Mouse (Mus musculus) MEL (cell line): ENCODE results near the gene Gm17174. TPM values are rescaled to one million over a fixed set of nuclear protein-coding genes. Genes with fewer than 3 reads are reported as not detected.
"Not testable (repeated sequence)": the region's sequence is repeated elsewhere in the genome, so short reads cannot be mapped to it uniquely, and the experiment has no call there.

Source experiments
- DNase-seq: peaks from one replicate; pipeline ENCODE4 v3.0.0; 2011; ENCODE audit warnings: low read depth, low spot score
- H3K27ac ChIP-seq: 2 replicates; pipeline ENCODE4 v1.5.1; 2012; ENCODE audit warnings: low read depth, mild to moderate bottlenecking, control low read depth, low read length, moderate library complexity; ENCODE audit not compliant: control insufficient read depth
- H3K27me3 ChIP-seq, 2 experiments: fragments of 150-350 bp in 1 of 2; sonication (generic) in 1 of 2; 2 replicates each; pipeline ENCODE4 v1.6.1; 2012; ENCODE audit warnings: low read length in 2 of 2, mild to moderate bottlenecking in 2 of 2, improper control_type of control experiment in 1 of 2, moderate library complexity in 1 of 2; ENCODE audit not compliant: insufficient read depth in 2 of 2, control insufficient read depth in 1 of 2
- H3K36me3 ChIP-seq, 2 experiments: 2 replicates each; pipeline ENCODE4 v1.6.1; 2012 to 2014; ENCODE audit warnings: low read length in 2 of 2, improper control_type of control experiment in 1 of 2, inconsistent platforms in 1 of 2, mild to moderate bottlenecking in 1 of 2; ENCODE audit not compliant: insufficient read depth in 2 of 2, control insufficient read depth in 1 of 2
- H3K4me1 ChIP-seq, 2 experiments: fragments of 150-350 bp in 1 of 2; sonication (generic) in 1 of 2; 2 replicates each; pipeline ENCODE4 v1.6.1; 2012; ENCODE audit warnings: low read length in 2 of 2, improper control_type of control experiment in 1 of 2, mild to moderate bottlenecking in 1 of 2; ENCODE audit not compliant: insufficient read depth in 2 of 2, control insufficient read depth in 1 of 2
- H3K4me3 ChIP-seq, 2 experiments: fragments of 150-350 bp in 1 of 2; sonication (generic) in 1 of 2; 2 replicates each; pipeline ENCODE4 v1.5.1; 2012; ENCODE audit warnings: low read depth in 2 of 2, low read length in 2 of 2, mild to moderate bottlenecking in 2 of 2, moderate library complexity in 2 of 2, control low read depth in 1 of 2, improper control_type of control experiment in 1 of 2; ENCODE audit not compliant: control insufficient read depth in 1 of 2, insufficient read depth in 1 of 2
- H3K79me2 ChIP-seq: 2 replicates; pipeline ENCODE4 v1.6.1; 2012; ENCODE audit warnings: mild to moderate bottlenecking, low read length, moderate library complexity; ENCODE audit not compliant: control insufficient read depth, poor library complexity, insufficient read depth
- H3K9ac ChIP-seq: 2 replicates; pipeline ENCODE4 v1.6.1; 2012; ENCODE audit warnings: low read depth, mild to moderate bottlenecking, control low read depth, low read length, moderate library complexity; ENCODE audit not compliant: control insufficient read depth, poor library complexity, severe bottlenecking
- H3K9me3 ChIP-seq: fragments of 150-350 bp; sonication (generic); replicated peaks from 2 replicates; pipeline ENCODE4 v1.6.1; 2012; ENCODE audit warnings: mild to moderate bottlenecking, low read length, improper control_type of control experiment, moderate library complexity; ENCODE audit not compliant: insufficient read depth
- BHLHE40 ChIP-seq: IDR thresholded peaks from 2 replicates; pipeline ENCODE4 v1.6.1; 2012; ENCODE audit warnings: low read depth, mild to moderate bottlenecking, inconsistent platforms, low read length, improper control_type of control experiment, borderline replicate concordance
- CHD1 ChIP-seq: IDR thresholded peaks from 2 replicates; pipeline ENCODE4 v1.6.1; 2012; ENCODE audit warnings: low read depth, mild to moderate bottlenecking, inconsistent platforms, low read length, improper control_type of control experiment
- CHD2 ChIP-seq: IDR thresholded peaks from 2 replicates; pipeline ENCODE4 v1.6.1; 2011; ENCODE audit warnings: low read length, improper control_type of control experiment
- E2F4 ChIP-seq: IDR thresholded peaks from 2 replicates; pipeline ENCODE4 v1.6.1; 2011; ENCODE audit warnings: low read depth, low read length, improper control_type of control experiment, borderline replicate concordance
- ELF1 ChIP-seq: IDR thresholded peaks from 2 replicates; pipeline ENCODE4 v1.6.1; 2014; ENCODE audit warnings: low read depth, mild to moderate bottlenecking, inconsistent platforms, low read length, improper control_type of control experiment, moderate library complexity
- EP300 ChIP-seq, 2 experiments: IDR thresholded peaks; 2 replicates each; pipeline ENCODE4 v1.6.1; 2011; ENCODE audit warnings: improper control_type of control experiment in 2 of 2, low read length in 2 of 2, low read depth in 1 of 2, mild to moderate bottlenecking in 1 of 2
- GABPA ChIP-seq: IDR thresholded peaks from 2 replicates; pipeline ENCODE4 v1.6.1; 2012; ENCODE audit warnings: low read depth, mild to moderate bottlenecking, inconsistent platforms, low read length, improper control_type of control experiment, moderate library complexity
- GATA1 ChIP-seq: IDR thresholded peaks from 2 replicates; pipeline ENCODE4 v1.6.1; 2011; ENCODE audit warnings: low read depth, low read length, improper control_type of control experiment
- MAX ChIP-seq: IDR thresholded peaks from 2 replicates; pipeline ENCODE4 v1.6.1; 2011; ENCODE audit warnings: low read length, improper control_type of control experiment
- MEF2A ChIP-seq: IDR thresholded peaks from 2 replicates; pipeline ENCODE4 v1.6.1; 2014; ENCODE audit warnings: low read depth, mild to moderate bottlenecking, inconsistent platforms, low read length, improper control_type of control experiment; ENCODE audit not compliant: poor library complexity, insufficient replicate concordance, severe bottlenecking; ENCODE audit errors: extremely low read depth
- POLR2AphosphoS5 ChIP-seq: IDR thresholded peaks from 2 replicates; pipeline ENCODE4 v1.6.1; 2012; ENCODE audit warnings: low read depth, borderline replicate concordance, mild to moderate bottlenecking, inconsistent platforms, low read length, moderate library complexity, mixed read lengths
- RAD21 ChIP-seq: IDR thresholded peaks from 2 replicates; pipeline ENCODE4 v1.6.1; 2011; ENCODE audit warnings: mild to moderate bottlenecking, low read depth, low read length, improper control_type of control experiment
- SMC3 ChIP-seq: IDR thresholded peaks from 2 replicates; pipeline ENCODE4 v1.6.1; 2011; ENCODE audit warnings: low read depth, low read length, improper control_type of control experiment
- TBP ChIP-seq: IDR thresholded peaks from 2 replicates; pipeline ENCODE4 v1.8.0; 2011; ENCODE audit warnings: low read depth, low read length, improper control_type of control experiment
- ZKSCAN1 ChIP-seq: IDR thresholded peaks from 2 replicates; pipeline ENCODE4 v1.6.1; 2012; ENCODE audit warnings: low read depth, mild to moderate bottlenecking, inconsistent platforms, low read length, improper control_type of control experiment, moderate library complexity
- ZMIZ1 ChIP-seq: IDR thresholded peaks from 2 replicates; pipeline ENCODE4 v1.6.1; 2012; ENCODE audit warnings: low read depth, mild to moderate bottlenecking, inconsistent platforms, low read length, improper control_type of control experiment, moderate library complexity
- ZNF384 ChIP-seq: IDR thresholded peaks from 2 replicates; pipeline ENCODE4 v1.6.1; 2012; ENCODE audit warnings: low read depth, mild to moderate bottlenecking, inconsistent platforms, low read length, improper control_type of control experiment
- polyA plus RNA-seq, 2 experiments: library from polyadenylated mRNA; stranded (reverse) in 1 of 2; unstranded in 1 of 2; fragments of >175 nt in 1 of 2; fragments of >200 nt in 1 of 2; gene quantifications; 2 replicates each; pipeline versions ENCODE4 v1.2.1 to v1.2.4; 2012; ENCODE audit warnings: low replicate concordance in 2 of 2, low read depth in 1 of 2; ENCODE audit not compliant: insufficient read length in 2 of 2, insufficient read depth in 1 of 2, missing spikeins in 1 of 2
- total RNA-seq: library from RNA; depleted of rRNA; stranded (reverse); fragments of 300-350 nt; gene quantifications from 2 replicates; pipeline ENCODE4 v1.2.3, GENCODE M21; 2012; rRNA removed

Gm17174 gene
- total and polyA plus RNA-seq, 3 experiments: not detected

GRCm38 (mm10) chr14:51573963-51574362 lies 18.0 kb downstream of the Gm17174 start, which contains the start of gene Gm17175:
TSS of gene Gm17175 (minus strand) at chr14:51574063.
- H3K27ac ChIP-seq, H3K79me2 ChIP-seq, H3K27me3 ChIP-seq, H3K9me3 ChIP-seq, H3K4me1 ChIP-seq, H3K36me3 ChIP-seq, DNase-seq, H3K4me3 ChIP-seq, H3K9ac ChIP-seq: not testable (repeated sequence)

- no peak within 1 kb of the TSS for H3K27ac ChIP-seq
- no peaks in the 10 kb centered on the region for H3K27me3 ChIP-seq
- no peaks in the 10 kb centered on the region for H3K9me3 ChIP-seq
- H3K4me1 ChIP-seq: no peaks in the 10 kb centered on the region
- H3K79me2 ChIP-seq: no peaks in the 10 kb centered on the region
- no peak within 1 kb of the TSS for H3K9ac ChIP-seq
- no peak for DNase-seq
- H3K36me3 ChIP-seq: no peaks in the 10 kb centered on the region
- H3K4me3 ChIP-seq: no peak within 1 kb of the TSS
- TF ChIP-seq ZKSCAN1 (no peak), TBP (no peak), POLR2AphosphoS5 (no peak), BHLHE40 (no peak), ZNF384 (no peak), ZMIZ1 (no peak), CHD1 (no peak), GABPA (no peak), CHD2 (no peak), E2F4 (no peak), RAD21 (no peak), ELF1 (no peak), GATA1 (no peak), SMC3 (no peak), MEF2A (no peak), EP300 (IDR thresholded peaks at IDR 0.05; ENCODE audit: low read depth in 1 of 2, low read length in 2 of 2) (no peak), MAX (no peak)
These were observed 39.4 kb downstream of the Gm17174 start, which contains the start of gene Gm5622 for GRCm38 (mm10) chr14:51552490-51552889. TSS of gene Gm5622 (plus strand) at chr14:51552790.

Other genes starting within 250 kb of the Gm17174 start
- not detected in 2 replicates for gene Gm7247, start 230.4 kb downstream of the Gm17174 start, total RNA-seq
- not detected for gene Gm7247, start 230.4 kb downstream of the Gm17174 start, polyA plus RNA-seq
- gene Vmn2r88, start 181.3 kb downstream of the Gm17174 start, total RNA-seq: not detected in 2 replicates
- not detected for gene Vmn2r88, start 181.3 kb downstream of the Gm17174 start, polyA plus RNA-seq
- gene Vmn2r89, start 140.3 kb downstream of the Gm17174 start, total RNA-seq: not detected in 2 replicates
- not detected for gene Vmn2r89, start 140.3 kb downstream of the Gm17174 start, polyA plus RNA-seq
- not detected in 2 replicates for gene Gm5622, start 39.3 kb downstream of the Gm17174 start, total RNA-seq
- not detected for gene Gm5622, start 39.3 kb downstream of the Gm17174 start, polyA plus RNA-seq
- gene Gm17175, start 18.1 kb downstream of the Gm17174 start, total RNA-seq: not detected in 2 replicates
- gene Gm17175, start 18.1 kb downstream of the Gm17174 start, polyA plus RNA-seq: not detected
- gene Gm17078, start 19.2 kb upstream of the Gm17174 start, total RNA-seq: not detected in 2 replicates
- not detected for gene Gm17078, start 19.2 kb upstream of the Gm17174 start, polyA plus RNA-seq
- gene Gm4181, start 43.5 kb upstream of the Gm17174 start, total RNA-seq: not detected in 2 replicates
- gene Gm4181, start 43.5 kb upstream of the Gm17174 start, polyA plus RNA-seq: not detected
- not detected in 2 replicates for gene Gm17079, start 103.3 kb upstream of the Gm17174 start, total RNA-seq
- gene Gm17079, start 103.3 kb upstream of the Gm17174 start, polyA plus RNA-seq: not detected
- gene Gm5800, start 125.0 kb upstream of the Gm17174 start, total RNA-seq: not detected in 2 replicates
- gene Gm5800, start 125.0 kb upstream of the Gm17174 start, polyA plus RNA-seq: not detected
- not detected in 2 replicates for gene Ang4, start 181.5 kb upstream of the Gm17174 start, total RNA-seq
- not detected for gene Ang4, start 181.5 kb upstream of the Gm17174 start, polyA plus RNA-seq
- not detected in 2 replicates for gene AY358078, start 207.9 kb upstream of the Gm17174 start, total RNA-seq
- gene AY358078, start 207.9 kb upstream of the Gm17174 start, polyA plus RNA-seq: not detected